Mouse (Mus musculus) heart, postnatal 0 days (tissue): Measurements from ENCODE around the gene Rmi2.

Source experiments
- CTCF ChIP-seq: IDR thresholded peaks from 2 replicates; pipeline ENCODE4 v1.5.1; 2016; ENCODE audit warnings: antibody characterized with exemption, control low read depth, low read depth
- EP300 ChIP-seq: IDR thresholded peaks from 2 replicates; pipeline ENCODE4 v1.6.1; 2016; ENCODE audit warnings: antibody characterized with exemption, low read depth

DNA sequence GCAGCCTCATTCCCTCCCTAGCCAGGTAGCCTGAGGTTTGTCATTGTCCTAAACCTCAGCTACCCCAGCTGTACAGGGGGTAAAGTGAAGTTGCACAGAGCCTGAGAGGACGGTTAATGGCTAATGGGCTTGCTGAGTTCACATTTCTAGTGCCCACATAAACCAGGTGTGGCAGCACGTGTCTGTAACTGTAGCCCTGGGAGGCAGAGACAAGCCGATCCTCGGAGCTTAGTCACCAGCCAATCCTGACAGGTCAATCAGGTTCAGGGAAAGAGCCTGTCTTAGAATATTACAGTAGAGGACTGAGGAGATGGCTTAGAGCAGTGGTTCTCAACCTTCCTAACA, 6.4 kb upstream of the Rmi2 start:
- no peak for TF ChIP-seq CTCF
- no peak for TF ChIP-seq EP300
